Mouse (Mus musculus) heart, postnatal 14 days (tissue): Measurements from ENCODE around the gene Plod3. TPM values are rescaled to one million over a fixed set of nuclear protein-coding genes. Genes with fewer than 3 reads are reported as not detected.

ENCODE experiments used
- DNase-seq, 2 experiments: peaks; one replicate each; pipeline ENCODE4 v3.0.0; 2021 to 2022
- intact Hi-C: fragments of 180-260 bp; cut with DNase I; formaldehyde crosslinking; loops from one replicate; pipeline ENCODE4 v1.15.1; 2025
- total RNA-seq, 2 experiments: library from RNA; stranded (reverse); gene quantifications; 2 replicates each; pipeline ENCODE4 v1.2.3; 2021

Plod3 gene
- total RNA-seq, 2 experiments from 2014 or later: 40.3 to 42.2 TPM

DNA sequence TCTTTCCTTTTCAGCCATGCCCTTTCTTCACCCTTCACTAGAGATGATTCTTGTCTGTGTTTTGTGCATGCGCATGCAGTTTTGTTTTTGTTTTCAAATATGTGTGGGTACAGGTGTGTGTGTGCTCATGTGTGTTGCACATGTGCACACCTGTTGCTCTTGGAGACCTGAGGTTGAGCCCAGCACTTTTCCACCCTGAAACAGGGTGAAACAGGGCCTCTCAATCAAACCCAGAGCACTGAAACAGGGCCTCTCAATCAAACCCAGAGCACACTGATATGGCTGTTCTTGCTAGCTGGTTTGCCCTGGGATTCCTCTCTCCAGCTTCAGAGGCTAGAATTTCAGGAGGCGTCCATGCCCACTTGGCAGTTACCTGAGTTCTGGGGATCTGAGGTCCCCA, 13.8 kb downstream of the Plod3 start:
- intact Hi-C loops: no loop called here

DNA sequence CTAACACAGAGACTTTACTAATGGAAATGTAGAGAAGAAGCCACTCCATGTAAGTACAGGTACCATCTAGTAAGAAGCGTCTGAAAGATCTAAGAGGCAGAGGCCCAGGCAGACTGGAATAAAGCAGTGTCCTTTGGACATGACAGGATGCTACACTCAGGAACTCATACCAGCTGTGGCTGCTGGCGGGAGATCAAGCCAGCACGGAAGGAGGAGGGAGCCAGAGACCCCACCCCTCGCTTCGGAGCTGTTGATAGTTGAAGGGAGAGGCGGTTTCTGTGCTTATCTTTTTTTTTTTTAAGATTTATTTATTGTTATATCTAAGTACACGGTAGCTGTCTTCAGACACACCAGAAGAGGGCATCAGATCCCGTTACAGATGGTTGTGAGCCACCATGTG, 20.5 kb downstream of the Plod3 start:
- peak in 1 of 2 experiments; percentile 15 for DNase-seq
- intact Hi-C loops: no loop called here

More for the DNA sequence above, 13.8 kb downstream of the Plod3 start:
- no peak for DNase-seq

DNA sequence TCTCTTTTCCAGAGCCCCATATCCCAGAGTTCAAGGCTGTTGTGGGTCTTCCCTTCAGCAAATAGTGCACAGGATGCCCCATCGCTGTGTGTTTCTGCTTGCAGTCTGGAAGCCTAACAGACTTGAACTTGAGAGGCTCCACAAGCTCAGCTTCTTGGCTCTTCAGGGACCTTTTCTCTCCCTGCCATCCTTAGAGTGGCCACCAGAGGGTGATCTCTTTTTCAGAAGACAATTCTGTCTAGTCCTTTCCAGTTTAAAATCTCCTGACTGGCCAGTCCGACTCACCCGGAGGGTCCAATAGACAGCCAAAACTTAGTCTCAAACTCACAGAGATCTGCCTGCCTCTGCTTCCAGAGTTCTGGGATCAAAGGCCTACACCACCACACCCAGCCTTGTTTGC, 23.2 kb downstream of the Plod3 start:
- DNase-seq: peak; percentile 35 to 73
- intact Hi-C loops: no loop called here

DNA sequence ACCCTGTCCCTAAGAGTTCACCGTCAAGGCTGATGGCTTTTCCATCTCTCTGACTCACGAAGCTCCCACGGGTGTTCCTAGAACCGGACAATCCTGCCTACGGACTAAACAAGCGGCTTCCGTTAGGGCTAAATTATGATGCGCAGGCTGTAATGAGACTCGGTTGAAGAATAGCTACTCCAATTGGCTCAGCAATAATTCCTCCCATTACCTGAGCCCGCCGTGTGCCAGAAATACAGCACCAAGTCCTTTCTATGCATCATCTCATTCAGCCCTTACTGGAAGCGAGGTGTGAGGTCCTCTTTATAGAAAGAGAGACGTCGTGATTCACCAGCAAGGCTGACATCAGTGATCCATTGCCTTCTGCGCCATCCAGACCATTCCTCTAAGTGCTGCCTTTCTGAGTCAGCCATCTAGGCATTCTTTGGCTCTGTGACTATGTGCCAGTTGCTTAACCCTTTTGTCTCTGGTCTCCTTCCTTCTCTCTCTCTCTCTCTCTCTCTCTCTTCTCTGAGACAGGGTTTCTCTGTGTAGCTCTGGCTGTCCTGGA, 25.7 kb downstream of the Plod3 start:
- no peak for DNase-seq
- intact Hi-C loops: no loop called here

DNA sequence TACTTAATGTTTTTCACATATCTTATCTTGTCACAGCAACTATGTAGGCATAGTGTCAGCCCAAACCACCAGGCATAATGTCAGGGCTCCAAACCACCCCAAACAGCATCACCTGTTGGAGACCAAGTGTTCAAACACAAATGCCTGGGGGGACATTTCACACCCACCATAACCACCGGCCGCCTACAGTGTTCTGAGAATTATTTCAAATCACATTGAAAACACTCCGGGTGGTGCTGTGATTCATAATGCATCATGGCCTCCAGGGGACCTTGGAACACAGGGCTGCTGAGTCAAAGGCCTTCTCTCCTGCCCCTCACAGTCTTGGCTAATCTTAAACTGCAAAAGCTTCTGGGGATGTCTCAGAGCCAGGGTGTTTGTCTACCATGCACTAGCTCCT, 29.1 kb downstream of the Plod3 start:
- intact Hi-C loops: no loop called here
- no peak for DNase-seq

DNA sequence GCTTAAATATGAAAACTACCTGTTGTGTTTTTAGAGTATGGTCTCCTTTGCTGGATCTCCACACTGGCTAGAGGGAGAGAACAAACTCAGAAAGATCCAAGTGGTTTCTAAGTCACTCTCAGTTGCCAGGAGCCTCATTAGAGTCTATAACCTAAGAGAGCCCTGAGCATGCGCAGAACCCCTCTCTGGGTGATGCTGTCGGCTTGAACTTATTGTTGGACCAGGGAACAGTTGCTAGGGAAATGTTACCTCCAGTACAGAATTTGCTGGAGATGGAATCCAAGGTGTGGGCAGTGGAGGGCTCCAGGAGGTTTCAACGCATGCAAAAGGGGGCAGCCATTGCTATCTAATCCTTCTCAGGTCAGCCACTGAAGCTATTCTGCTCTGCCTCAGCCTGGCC, 37.5 kb downstream of the Plod3 start:
- intact Hi-C loops: loop anchor here (1.0 kb wide), 1 partner anchor 83 kb away; no protein-coding TSS in a partner anchor
- no peak for DNase-seq

DNA sequence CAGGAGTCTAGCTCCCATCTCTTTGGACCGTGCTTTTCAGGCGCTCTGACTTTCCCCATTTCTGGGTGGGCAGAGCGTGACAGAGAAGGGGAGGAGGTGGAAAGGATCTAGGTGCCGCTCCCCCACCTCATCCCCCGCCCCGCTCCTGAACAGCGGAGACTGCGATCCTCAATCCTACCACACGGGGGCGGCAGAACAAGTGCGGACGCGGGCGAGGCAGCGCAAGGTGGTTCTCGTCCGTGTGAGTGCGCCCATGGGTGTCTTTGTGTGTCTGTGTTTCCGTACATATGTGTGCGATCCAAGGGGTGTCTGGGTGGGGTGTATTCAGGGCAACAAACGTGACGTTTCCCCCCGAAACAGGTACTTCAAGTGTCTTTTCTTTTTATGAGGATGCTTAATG, 38.3 kb downstream of the Plod3 start:
- intact Hi-C loops: no loop called here
- peak; percentile 85 to 91 for DNase-seq

DNA sequence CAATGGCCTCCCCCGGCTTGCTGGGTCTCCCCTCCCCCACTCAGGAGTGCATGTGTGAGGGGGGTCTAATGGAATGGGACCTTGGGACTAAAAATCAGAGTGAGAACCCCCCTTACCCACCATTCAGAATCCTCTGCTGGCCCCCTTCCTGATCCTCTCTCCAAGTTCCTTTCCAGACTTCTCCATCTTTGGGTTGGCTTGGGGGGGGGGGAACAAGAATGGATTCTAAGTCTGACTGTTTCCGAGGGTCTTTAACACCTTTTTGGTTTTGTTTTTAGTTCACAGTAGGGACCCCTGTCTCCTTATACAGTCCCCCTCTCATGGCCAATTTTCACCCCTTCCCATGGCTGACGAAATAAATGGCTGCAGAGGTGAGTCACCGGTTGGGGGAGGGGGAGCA, 39.3 kb downstream of the Plod3 start, which contains the start of gene Vgf:
Gene Vgf (plus strand): TSS at position 301 of the 400 bp plus-strand sequence.
- intact Hi-C loops: no loop called here
- DNase-seq: no peak

DNA sequence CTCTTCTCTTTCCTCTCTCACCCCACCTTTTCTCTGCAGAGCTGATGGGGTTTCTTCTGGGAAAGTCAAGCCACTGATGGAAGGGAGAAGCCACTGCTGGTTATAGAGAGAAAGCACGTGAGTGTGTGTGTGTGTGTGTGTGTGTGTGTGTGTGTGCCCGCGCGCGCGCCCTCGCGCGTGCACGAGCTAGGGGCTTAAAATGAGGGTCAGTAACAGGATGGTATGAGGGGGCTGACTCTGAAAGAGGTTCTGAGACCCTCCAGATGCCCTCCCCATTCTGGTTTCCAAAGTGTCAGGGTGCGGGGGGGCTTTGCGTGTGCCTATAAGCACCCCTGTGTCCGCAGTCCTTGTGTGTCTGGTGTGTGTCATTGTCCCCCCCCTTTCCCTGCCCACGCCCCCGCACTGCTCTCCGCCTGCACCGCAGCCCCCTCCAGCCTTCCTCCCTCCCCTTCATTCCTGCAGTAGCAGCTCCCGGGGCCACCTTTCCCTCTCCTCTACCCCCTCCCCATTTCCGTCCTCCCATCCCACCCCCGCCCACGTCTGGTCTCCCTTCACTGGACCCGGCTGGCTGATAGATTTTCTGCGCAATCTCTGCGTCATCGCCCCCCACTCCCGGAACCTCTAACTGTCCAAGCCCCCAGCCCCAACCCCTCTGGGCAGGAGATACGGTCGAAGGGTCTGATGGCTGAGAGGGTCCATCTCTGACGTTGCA, 41.9 kb downstream of the Plod3 start:
- no peak for DNase-seq
- intact Hi-C loops: no loop called here

DNA sequence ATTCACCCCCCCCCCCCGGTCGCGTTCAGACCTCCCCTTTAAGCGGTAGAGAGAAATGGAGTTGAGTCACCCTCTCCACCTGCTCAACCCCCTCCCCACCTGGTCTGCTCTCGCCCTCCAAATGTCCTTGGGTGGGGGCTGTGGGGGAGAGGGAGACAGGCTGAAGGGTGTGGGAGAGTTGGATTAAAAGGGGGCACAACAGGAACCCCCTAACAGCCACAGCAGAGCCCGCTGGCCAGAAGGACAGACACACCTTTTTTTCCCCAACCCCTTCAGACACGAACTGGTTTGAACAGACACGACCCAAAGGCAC, 42.4 kb downstream of the Plod3 start:
- no peak for DNase-seq
- intact Hi-C loops: no loop called here

DNA sequence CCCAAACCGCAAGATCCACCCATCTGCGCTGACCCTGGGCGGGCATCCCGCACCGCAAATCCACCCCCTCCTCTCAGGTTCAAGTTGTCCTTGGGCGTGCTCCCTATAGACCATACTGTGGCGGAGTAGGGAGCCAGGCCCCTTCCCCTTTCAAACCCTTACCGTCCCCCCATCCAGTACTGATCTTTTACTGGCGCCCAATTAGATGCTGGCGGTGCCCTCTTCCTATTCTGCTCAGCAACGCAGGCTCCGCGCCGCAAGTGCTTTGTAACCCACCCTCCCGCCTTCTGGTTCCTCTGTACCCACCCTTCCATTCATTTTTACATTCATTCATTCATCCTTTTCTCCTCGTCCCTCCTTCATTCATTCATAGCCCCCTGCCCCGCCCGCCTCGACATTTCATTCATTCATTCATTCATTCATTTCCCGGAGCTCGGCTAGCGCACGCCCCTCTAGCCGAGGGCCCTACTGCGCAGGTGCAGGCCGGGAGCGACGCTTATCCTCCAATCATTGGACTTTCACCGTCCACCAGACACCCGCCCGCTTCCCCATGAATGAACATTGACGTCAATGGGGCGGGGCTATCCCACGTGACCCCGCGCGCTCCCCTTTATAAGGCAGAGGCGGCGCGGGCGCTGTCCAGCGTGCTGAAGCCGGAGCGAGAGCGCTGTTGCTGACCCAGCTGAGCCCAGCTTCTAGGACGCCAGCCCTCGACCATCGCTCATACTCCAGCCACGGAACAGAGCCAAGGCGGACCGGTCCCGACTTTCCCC, 43.0 kb downstream of the Plod3 start:
- intact Hi-C loops: no loop called here
- peak; percentile 95 to 99 for DNase-seq

DNA sequence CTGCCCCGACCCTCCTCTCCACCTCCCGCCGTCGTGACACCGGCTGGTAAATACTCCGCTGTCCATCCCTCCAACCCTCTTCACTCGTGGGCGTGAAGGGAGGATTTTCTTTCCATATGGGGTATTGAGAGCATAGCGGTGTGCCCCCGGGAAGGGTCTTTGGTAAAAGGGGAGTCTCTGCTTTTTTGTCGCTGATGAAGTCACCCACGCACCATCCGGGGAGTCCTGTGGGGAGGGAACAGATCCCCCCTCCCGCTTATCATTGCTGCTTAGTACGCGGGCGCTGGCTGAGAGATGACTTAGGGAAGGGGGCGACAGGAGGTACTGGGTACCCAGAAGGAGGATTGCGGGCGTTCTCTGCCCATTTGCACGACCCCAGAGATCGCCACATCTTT, 43.6 kb downstream of the Plod3 start:
- DNase-seq: no peak
- intact Hi-C loops: no loop called here

DNA sequence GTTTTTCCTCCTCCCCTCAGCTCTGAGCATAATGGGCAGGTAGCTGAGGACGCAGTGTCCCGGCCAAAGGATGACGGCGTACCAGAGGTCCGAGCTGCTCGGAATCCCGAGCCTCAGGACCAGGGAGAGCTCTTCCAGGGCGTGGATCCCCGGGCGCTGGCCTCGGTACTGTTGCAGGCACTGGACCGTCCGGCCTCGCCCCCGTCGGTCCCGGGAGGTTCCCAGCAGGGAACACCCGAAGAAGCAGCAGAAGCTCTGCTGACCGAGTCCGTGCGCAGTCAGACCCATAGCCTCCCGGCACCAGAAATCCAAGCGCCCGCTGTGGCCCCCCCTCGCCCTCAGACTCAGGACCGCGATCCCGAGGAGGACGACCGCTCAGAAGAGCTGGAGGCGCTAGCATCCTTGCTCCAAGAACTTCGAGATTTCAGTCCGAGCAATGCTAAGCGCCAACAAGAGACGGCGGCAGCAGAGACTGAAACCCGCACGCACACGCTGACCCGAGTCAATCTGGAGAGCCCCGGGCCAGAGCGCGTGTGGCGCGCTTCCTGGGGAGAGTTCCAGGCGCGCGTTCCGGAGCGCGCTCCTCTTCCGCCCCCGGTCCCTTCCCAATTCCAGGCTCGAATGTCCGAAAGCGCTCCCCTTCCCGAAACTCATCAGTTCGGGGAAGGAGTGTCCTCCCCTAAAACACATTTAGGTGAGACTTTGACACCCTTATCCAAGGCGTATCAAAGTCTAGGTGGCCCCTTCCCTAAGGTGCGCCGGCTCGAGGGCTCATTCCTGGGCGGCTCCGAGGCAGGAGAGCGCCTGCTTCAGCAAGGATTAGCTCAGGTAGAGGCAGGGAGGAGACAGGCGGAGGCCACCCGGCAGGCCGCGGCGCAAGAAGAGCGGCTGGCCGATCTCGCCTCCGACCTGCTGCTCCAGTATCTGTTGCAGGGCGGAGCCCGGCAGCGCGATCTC, 44.5 kb downstream of the Plod3 start:
- intact Hi-C loops: no loop called here
- DNase-seq: peak; percentile 44 to 59

DNA sequence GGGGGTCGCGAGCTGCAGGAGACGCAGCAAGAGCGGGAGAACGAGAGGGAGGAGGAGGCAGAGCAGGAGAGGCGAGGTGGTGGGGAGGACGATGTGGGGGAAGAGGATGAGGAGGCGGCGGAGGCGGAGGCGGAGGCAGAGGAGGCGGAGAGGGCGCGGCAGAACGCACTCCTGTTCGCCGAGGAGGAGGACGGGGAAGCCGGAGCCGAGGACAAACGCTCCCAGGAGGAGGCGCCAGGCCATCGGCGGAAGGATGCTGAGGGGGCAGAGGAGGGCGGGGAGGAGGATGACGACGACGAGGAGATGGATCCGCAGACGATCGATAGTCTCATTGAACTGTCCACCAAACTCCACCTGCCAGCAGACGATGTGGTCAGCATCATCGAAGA, 45.2 kb downstream of the Plod3 start:
- no peak for DNase-seq
- intact Hi-C loops: no loop called here

DNA sequence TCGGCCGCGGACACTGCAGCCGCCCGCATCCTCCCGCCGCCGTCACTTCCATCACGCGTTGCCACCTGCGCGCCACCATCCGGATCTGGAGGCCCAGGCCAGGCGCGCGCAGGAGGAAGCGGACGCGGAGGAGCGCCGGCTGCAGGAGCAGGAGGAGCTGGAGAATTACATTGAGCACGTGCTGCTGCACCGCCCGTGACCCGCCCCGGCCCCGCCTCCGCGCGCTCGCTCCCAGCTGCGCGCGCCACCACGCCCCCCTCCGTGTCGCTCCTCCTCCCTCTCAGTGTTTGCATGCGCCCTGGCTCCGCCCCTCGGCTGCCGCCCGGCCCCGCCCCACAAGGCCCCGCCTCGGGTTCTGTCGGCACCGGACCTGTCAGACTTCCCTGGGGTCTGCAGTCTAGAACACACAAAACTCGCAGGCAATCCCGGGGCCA, 45.8 kb downstream of the Plod3 start:
- peak; percentile 86 to 89 for DNase-seq
- intact Hi-C loops: no loop called here

DNA sequence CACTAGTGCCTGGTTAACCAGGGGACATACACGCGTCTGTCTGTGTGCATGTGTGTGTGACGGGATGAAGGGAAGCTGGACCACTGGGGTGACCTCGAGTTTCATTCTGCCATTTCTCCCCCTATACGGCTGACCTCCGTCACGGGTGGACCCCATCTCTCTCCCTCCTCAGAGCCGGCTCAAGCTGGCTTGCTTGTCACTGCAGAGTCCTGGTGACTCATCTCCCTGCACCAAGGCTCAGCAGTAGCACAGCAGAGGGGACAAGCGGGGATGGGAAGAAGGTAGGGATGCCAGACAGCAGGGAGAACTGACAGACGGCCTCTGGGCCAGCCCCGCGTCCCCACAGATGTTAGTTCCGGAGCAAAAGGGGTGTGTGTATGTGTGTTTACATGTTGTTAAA, 49.4 kb downstream of the Plod3 start:
- DNase-seq: no peak
- intact Hi-C loops: no loop called here

DNA sequence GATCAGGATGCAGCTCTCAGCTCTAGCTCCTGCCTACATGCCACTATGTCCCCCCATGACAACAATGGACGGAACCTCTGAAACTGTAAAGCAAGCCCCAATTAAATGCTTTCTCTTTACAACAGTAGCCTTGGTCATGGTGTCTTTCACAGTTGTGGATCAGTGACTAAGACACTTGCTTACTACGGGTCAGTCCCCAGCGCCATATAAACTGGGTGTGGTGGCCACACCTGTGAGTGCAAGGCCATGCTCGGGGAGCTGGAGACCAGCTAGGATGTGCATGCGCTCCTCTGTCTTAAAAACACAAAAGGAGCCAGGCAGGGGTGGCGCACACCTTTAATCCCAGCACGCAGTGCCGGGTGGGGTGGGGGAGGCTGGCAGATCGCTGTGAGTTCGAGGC, 52.6 kb downstream of the Plod3 start:
- no peak for DNase-seq

DNA sequence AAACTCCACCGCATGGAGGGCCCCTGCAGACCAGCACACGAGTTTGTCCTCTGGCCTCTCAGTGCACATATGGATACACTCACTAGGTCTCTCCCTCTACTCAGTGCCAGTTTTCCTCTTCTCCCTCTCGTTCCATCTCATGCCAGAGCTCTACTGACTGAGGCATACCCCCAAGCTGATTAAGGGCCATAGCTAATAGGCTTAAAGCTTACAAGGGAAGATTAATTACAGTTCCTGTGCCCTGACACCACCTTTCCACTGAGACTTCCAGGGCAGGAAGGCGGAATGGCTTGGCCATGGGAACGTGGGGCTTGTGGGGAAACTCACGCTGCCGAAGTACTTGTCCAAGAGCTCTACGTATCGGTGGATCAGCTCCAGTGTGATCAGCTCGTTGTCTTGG, 54.6 kb downstream of the Plod3 start:
- intact Hi-C loops: no loop called here
- no peak for DNase-seq

More for the DNA sequence above, 52.6 kb downstream of the Plod3 start:
- intact Hi-C loops: no loop called here

DNA sequence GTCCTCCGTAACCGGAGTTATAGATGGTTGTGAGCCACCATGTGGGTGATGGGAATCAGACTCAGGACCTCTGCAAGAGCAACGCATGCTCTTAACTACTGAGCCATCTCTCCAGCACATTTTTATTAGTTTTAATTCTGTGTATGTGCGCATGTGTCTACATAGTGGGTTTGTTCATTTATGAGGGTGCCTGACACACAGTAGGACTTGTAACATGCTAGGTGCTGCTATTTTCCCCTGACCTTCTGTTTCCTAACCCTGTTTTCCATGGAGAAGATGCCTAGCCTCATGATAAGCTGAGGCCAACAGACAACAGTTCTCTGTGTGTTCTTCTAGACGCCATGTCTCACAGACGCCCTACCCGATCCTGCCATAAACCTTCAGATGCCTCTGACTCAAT, 57.2 kb downstream of the Plod3 start:
- DNase-seq: no peak
- intact Hi-C loops: no loop called here

DNA sequence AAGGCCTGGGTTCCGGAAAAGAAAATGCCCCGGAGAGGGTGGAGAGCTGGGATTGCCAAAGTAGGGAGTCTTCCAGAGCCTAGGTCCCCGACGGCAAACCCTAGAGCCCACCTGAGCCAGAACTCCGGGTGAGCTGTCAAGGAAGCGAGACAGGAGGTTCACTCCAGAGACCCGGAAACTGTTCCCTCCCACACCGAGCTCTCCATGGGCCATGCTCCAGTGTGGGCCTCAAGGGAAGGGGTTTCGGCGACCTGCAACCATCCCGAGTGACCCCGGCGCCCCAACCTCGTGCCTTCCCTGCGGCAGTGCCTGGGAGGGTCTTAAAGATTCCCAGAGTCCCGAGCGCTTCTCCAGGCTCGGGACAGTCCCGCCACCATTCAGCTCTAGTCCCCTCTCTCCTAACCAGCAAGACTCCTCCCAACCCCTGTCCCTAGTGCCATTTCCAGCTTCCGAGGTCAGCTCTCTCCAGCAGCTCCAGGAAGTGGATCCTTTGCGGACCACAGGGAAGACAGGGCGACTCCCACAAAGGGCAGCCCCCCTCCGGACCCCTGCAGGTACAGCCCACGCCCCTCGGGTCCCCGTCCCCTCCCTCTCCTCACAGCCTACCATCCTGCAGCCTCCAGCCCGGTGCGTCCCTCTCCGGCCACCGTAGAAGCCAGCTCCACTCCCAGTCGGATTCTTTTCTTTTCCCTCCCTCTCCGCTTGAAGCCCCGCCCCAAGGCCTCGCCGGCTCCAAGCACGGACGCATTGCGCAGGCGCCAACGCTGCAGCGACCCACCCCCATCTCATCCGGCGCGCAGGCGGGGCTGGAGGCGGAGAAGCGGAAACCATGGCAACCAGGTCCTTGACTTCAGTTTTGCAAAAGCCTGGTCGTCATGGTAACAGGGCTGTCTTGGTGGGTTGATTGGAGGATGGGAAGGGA, 58.8 kb downstream of the Plod3 start, which contains the start of gene Ap1s1:
Gene Ap1s1 (minus strand): TSS at position 734 of the 922 bp plus-strand sequence.
- intact Hi-C loops: no loop called here
- DNase-seq: peak; percentile 97 to 98
